Mouse (Mus musculus) c-Kit-positive CD71-negative TER-119-negative erythroid progenitor cells, embryonic 14.5 days (primary cell): ENCODE data around the gene Neb.

ENCODE experiments used
- DNase-seq: peaks from one replicate; pipeline ENCODE4 v3.0.0-alpha.2; 2013; ENCODE audit warnings: low read depth

Neb gene

DNA sequence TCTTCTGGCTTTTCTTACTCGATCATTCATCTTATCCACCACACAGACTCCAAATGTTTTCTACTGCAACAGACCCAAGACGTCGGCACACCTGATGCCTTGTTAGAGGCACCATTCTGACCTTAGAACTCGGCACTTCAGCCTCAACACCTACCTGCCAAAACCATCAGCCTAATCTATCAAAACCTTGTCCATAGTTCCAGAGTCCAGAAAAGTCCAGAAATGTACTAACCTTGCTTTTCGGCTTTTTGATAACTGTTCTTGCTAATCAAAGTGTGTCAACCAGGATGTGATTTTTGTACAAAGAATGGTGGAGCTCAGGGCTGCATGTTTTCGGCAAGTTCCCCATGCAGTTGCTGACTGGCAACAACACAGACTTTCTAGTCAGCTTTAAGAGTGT, 3.6 kb downstream of the Neb start:
- DNase-seq, result no peak

DNA sequence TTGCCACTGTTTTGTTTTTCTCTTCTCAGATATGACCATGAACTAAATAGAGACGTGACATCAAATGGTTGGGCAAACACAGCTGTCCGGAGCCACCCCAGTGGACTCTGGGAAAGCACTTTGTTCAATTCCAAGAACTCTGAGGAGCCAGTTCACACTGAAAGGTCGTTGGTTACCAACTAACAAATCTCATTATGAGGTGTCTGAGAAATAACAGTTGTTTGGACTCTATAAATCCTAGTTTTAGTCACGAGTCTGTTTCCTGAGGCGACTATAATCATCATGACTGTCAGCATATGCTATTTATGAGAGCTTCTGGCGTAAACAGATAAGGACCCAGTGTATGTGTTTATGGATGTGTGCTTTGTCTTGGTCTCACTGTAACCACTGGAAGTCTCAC, 5.8 kb downstream of the Neb start:
- no peak for DNase-seq

- no peak for DNase-seq
Observed at GRCm38 (mm10) chr2:52372080-52372479, 6.2 kb downstream of the Neb start.

DNA sequence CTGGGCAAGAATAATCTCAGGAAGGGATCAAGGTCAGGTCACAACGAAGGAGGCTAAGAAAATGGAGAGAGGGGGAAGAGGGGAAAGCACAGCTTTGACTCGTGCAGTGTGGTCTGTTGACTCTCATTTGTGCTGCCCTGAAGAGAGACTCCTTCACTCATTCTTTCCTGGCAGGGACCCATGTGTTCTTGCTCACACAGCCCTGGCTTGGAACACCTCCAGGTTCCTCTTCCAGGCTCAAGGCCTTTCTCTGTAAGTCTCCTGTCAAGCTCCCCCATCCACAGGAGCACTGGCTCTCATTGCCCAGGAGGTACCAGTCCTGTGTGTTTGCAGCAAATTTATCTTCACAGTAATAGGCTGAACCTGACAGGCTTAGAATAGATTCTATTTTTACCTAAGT, 7.2 kb downstream of the Neb start:
- DNase-seq, result no peak

- no peak for DNase-seq
Observed at GRCm38 (mm10) chr2:52369622-52370021, 8.7 kb downstream of the Neb start.

GRCm38 (mm10) chr2:52367665-52368064, 10.6 kb downstream of the Neb start:
- DNase-seq, result no peak

DNA sequence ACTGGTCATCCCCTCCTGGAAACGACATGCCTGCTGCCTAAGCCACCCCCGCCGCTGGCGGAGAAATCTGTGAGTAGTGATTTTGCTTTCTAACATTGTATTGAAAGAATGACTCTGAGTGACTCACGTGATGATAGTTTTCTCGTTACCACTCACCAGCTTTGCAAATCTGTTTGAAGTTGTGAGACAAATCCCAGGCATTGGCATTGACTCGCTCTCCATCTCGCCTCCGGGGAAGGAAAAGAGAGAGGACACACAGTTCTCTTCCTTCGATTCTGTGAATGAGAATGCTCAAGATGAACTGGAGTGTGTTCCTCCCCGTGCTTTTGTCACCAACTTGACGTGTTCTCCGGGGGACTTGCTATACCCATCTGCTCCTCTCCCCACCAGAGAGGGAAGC, 11.0 kb downstream of the Neb start:
- no peak for DNase-seq

- no peak for DNase-seq
Observed at GRCm38 (mm10) chr2:52361086-52361485, 17.2 kb downstream of the Neb start.

DNA sequence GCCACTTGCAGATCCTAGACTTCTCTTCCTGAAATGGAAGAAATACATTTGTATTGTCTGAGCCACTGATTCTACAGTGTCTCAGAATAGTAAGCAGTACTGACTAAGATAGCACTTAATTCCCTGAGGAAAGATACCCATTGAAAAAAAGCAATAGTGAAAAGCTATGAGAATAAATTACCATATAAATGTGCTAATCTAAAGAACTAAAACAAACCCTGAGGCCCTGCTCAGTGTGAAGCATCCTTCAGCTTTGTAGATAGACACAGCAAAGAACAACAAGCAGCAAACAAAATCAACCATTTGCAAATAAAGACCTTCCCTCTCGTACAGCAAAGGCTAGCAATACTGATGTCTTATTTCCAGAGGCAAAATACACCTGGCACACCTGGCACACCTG, 18.6 kb downstream of the Neb start:
- DNase-seq, result no peak

GRCm38 (mm10) chr2:52358156-52358555, 20.1 kb downstream of the Neb start:
- DNase-seq, result no peak

DNA sequence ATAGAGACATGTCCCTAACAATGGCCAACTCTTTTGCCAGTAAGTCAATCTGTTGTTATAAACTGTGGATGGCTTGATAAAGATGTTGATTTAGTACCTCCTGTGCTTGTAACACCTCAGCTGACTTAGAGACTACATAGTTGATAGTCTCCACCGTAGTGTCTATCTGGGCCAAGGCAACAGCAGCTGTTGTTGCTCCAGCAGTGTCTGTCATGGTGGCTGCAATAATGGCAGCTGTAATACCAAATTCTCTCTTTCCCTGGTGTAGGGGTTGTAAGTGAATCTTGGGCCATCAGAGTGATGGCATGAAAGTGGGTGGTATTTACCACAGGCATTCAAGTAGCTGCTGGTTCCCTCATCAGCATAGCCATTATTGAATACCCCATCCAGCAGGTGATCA, 27.2 kb downstream of the Neb start:
- DNase-seq, result no peak

GRCm38 (mm10) chr2:52340990-52341389, 37.3 kb downstream of the Neb start:
- DNase-seq, result no peak

DNA sequence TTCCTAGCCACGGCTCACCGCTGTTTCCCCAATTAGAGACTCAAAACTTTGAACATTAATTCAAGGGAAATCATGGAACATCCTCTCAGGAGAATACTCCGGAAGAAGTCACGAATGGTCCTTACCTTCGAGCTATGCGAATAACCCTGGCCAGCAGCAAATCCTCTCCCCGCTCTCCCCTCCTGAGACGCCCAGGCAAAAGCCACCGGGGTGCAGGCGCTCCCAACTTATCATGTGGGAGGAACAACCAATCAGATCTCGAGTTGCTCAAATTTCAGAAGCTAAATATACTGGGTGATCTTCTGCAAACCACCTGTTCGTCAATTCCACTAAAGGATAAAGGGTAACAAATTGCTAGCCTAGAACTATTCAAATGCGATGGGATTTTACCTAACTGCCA, 42.7 kb downstream of the Neb start:
- DNase-seq, result no peak

DNA sequence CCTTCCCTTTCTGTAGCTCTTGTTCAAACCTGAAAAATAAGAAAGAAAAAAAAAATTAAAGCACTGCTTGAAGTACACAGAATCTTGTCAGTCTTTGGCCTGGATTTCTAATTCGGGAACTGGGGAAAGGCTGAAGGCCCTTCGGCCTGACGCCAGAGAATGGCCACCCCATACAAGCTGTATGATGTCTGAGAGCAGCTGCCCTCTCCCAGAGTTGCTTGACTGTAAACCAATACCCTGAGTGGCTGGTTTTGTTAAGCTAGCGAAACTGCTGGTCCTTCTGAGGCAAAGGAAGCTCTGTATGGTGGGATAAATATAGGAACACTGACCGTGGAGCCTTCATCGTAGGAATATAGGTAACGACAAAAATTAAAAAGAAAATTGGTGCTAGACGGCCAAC, 43.2 kb downstream of the Neb start:
- no peak for DNase-seq

- DNase-seq, result no peak
Observed at GRCm38 (mm10) chr2:52333535-52333934, 44.7 kb downstream of the Neb start.

DNA sequence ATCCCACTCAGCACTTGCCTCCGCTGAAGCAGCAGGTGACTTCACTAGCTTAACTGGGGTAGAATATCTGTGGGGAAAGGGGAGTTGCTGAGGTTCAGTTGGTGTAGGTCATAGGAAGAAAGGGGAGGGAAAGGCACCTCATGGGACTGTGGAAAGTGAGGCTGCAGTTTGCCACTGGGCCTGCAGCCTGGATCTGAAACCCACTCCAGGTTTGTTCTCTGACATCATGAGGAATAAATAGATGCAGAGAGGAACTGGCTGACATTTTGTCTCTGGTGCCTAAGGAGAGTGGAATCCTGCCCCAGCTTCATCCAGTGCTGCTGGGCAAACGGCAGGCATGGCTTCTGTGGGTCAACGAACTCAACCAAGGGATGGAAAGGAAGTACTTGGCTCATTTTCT, 46.5 kb downstream of the Neb start:
- no peak for DNase-seq

DNA sequence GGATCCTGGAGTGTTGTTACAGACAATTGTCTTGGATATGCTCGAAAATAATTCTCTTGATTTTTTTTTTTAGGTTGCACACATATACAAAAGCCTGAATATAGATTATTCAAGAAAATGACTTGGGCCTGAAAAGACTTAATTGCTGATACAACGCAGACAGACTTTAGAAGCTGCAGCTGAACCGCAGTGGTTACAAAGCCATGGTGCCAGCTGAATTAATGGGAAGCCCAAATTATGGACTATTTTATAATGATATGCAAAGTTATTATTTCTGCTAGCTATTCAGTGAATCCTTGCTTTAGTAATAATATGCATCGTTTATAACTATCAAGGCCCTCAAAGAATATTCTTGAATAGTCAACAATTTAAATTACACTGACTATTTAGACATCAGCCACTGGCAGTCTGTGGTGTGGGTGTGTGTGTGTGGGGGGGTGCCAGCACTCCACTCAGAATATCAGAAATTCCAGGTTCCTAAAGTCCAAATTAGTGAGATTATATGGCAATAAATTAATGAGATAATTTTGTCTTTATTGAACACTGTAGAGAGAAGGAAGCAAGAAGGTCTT, 50.9 kb downstream of the Neb start:
- DNase-seq, result no peak

DNA sequence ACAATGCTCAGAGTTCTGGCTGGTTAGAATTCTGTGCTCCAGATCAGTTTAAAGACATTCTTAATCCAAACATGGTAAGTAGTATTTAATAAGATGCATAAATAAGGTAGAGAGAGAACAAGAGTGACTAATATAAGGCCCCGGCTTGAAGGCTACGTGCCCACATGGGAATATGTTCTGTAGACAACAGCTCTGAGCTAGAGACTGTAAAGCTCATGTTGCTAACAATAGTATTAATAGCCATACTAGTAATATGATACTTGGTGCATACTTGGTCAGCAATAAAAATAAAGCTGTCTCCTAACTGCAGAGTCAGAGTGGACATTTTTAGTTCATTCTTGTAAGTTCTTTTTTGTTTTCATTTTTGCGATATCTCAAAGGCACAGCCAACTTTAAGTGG, 56.4 kb downstream of the Neb start:
- DNase-seq, result no peak

- no peak for DNase-seq
Observed at GRCm38 (mm10) chr2:52320175-52320574, 58.1 kb downstream of the Neb start.

GRCm38 (mm10) chr2:52319020-52319567, 59.2 kb downstream of the Neb start:
- DNase-seq, result peak; percentile 9

GRCm38 (mm10) chr2:52317471-52317870, 60.8 kb downstream of the Neb start:
- no peak for DNase-seq

DNA sequence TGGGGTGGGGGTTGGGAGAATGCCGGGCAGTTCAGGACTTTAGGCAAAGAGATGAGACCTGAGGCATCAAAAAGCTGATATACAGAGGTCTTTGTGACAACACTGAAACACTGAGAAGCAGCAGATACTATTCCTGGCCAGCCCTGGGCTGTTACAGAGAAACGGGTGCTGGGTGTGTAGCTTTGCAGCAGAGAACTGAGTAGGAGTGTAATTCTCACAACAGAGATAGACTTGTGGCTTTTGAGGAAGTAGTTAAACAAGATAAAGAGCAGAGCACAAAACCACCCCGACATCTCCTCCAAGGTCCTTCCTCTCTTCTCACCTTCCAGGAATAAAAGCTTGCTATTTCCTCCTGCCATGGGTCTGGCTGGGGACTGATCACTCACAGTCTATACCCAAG, 62.5 kb downstream of the Neb start:
- peak; percentile 13 for DNase-seq

DNA sequence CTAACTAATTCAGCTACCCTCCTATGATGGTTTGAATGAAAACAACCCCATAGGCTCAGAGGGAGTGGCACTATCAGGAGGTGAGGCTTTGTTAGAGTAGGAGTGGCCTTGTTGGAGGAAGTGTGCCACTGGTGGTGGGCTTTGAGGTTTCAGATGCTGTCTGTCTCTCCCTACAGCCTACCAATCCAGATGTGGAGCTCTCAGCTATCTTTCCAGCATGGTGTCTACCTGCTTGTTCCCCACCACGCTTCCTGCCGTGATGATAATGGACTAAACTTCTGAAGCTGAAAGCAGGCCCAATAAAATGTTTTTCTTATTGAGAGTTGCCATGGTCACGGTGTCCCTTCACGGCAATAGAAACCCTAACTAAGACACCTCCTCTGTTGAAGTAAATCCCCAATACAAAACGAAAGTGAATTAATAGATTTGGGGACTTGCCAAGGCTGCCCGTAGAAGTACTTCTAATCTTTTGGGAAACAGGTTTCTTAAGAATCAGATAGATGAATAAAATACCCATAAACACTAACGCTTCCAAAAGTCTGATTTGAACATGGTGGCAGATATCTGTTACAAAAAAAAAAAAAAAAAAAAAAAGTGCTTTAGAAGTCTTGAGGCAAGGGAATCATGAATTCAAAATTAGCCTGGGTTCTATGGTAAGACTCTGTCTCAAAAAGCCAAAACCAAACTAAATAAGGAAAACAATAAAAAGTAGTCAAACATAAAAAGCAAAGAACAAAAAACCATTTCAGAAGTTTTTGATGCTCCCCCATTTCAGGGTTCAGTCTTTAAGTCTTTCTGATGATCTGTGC, 63.1 kb downstream of the Neb start:
- DNase-seq, result no peak

DNA sequence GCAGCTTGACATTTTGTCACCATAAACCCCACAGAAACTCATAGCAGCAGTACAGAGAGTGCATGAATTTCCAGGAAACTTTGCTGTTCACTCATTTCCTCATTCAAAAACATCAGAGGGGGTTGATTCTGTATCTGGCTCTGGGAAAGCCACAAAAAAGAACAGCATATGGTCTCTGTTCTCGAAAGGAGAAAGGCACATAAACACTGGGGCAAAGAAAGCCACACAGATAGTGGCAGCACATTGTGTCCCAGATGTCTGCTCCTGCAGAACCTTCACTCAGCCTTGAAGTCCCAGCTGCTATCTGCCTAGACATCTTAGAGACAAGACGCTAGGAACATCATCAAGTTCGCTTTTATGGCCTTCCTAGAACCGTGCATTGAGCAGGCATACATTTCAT, 67.5 kb downstream of the Neb start:
- no peak for DNase-seq
